Mouse (Mus musculus) lung, adult 2 months (tissue): ENCODE measurements around the gene Heatr9. TPM values are rescaled to one million over a fixed set of nuclear protein-coding genes. Genes with fewer than 3 reads are reported as not detected.

Experiments used
- DNase-seq: peaks from one replicate; pipeline ENCODE4 v3.0.0; 2022
- H3K4me1 ChIP-seq: fragments of 200-500 bp; 2 replicates; pipeline ENCODE4 v1.6.1; 2011; ENCODE audit warnings: low read length; ENCODE audit not compliant: control insufficient read depth, insufficient read depth
- H3K4me3 ChIP-seq: fragments of 200-500 bp; replicated peaks from 2 replicates; pipeline ENCODE3; 2011; ENCODE audit warnings: low read depth, mild to moderate bottlenecking, control low read depth, low read length; ENCODE audit errors: extremely low read depth
- CTCF ChIP-seq: fragments of 200-500 bp; IDR thresholded peaks from 2 replicates; pipeline ENCODE4 v1.5.1; 2011; ENCODE audit warnings: mild to moderate bottlenecking, low read length, control low read depth; ENCODE audit not compliant: insufficient read depth
- POLR2A ChIP-seq: fragments of 200-500 bp; IDR thresholded peaks from 2 replicates; pipeline ENCODE4 v1.6.1; 2011; ENCODE audit warnings: low read depth, mild to moderate bottlenecking, control low read depth, low read length, borderline replicate concordance; ENCODE audit errors: extremely low read depth
- WGBS: fragments of 180-500 bp; shearing (Covaris S2); methylation state at CpG from one replicate; pipeline ENCODE4 v1.1.7; 2018; 5-methylcytosine and 5-hydroxymethylcytosine counted together
- polyA plus RNA-seq: library from polyadenylated mRNA; depleted of rRNA; stranded (reverse); fragments of >200 nt; gene quantifications from 2 replicates; pipeline ENCODE4 v1.2.3, GENCODE M21; 2012; rRNA removed

Heatr9 gene
- polyA plus RNA-seq, 1 experiment, result 0.06 TPM

DNA sequence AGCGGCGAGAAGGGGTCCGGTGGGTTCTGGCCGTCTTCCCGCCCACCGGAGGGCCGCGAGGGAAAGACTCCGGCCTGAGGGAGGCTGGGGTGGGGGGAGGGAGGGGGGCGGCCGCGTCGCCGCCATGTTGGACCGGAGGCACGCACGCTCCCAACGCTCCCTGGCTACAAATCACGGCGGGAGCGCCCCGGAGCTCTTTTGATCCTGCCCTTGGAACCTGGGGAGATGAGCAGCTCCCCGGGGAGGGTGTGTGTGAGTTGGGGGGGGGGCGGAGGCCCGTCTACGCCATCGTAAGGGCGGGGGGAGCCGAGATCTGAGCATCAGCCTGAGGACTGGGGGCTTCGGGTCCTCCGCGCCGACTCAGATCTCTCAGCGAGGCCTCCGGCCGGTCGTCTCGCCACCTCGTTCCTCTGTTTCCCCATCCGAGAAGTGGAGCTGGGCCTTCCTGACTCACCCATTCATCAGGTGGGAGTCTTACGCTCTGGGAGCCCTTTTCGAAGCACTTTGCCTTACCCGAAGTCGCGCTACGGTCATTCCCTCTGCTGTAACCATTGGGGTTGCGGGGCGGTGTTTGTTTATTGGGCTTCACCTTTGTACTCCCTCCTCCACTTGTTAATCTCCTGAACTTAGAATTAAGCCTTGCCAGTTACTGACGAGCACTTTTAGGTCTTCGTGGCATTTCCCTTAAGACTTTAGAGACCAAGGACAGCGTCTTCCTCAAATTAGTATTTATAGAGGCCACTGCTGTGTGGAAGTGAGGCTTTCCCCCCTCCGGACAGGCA, 48.5 kb downstream of the Heatr9 start:
- DNase-seq, result peak; percentile 31
- peak overlapping the region; percentile 78 for H3K4me3 ChIP-seq
- TF ChIP-seq CTCF (no peak), POLR2A (no peak)
- peaks cover 4% of the 10 kb centered on the region for H3K4me1 ChIP-seq
- under 1% methylated on average over 50 of the region's 52 CpGs for WGBS

DNA sequence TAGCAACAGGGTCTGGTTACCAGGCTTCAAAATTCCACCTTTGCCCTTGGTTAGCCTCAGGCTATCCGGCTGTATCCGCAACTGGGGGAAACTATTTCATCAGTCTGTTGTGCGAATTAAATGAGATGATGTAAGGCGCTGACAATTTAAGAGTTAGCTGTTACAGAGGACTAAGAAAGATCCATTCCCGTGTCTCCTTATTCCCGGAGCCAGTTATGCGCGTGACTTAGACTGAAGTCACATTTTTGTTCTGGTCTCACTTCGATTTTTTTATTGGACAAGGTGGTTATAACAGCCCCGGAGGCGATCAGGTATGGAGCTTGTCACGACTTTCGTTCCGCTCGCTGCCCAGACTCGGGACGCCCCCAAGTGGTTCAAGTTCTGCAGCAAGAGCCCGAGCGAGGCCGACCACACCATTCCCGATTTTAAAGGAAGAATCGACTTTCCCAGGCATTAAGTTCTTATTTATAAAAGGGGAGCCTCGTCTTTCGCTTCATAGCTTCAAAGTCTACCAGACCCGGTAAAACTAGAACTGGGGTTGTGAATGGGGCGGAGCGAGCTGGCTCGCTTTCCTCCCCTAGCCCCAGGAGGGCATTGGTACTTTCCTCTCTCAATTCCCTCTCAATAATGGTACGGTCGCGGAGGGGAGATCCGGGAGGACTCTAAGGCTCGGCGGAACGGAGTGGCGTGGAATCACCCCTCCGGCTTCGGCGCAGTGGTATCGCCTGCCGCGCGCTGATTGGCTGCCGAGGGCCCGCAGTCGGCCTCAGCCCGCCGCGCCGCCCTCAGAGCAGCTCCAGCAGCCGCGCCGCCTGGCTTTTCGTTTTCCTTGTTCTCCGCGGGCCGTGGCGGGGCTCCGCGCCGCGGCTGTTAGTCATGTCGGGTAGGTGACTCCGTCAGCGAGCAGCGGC, 49.4 kb downstream of the Heatr9 start, which contains the start of gene Taf15:
Gene Taf15, plus strand, starts transcription at position 763 of the 911 bp plus-strand sequence.
- peak; percentile 96 for DNase-seq
- Histone ChIP-seq H3K4me3 (peak within 1 kb of the TSS; percentile 78), H3K4me1 (peaks cover 4% of the 10 kb centered on the region)
- TF ChIP-seq CTCF (peak; percentile 63), POLR2A (peak; percentile 76; the same call in 1 of the 2 replicates)
- WGBS, result 1% methylated on average over 66 of the region's 66 CpGs

DNA sequence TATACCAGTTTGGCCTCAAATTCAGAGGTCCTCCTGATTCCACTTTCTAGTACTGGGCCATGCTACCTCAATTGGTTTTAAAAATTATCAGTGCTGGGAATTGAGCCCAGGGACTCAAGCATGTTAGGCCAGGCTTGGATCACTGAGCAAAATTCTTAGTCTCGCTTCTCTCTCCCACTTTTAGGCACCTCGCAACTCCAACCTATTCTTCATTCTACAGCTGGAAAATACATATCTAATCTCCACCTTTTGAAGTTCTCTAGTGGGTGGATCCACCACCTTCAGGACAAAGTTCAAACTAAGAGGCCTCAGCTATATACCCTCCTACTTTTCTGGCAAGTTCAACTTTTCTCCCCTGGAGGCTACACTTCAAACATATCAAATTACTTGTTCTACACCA, 50.2 kb downstream of the Heatr9 start:
- DNase-seq, result no peak
- Histone ChIP-seq H3K4me3 (no peak overlapping the region), H3K4me1 (peaks cover 6% of the 10 kb centered on the region)
- WGBS, result 89% methylated on average over 2 of the region's 2 CpGs
- no peak for TF ChIP-seq CTCF

DNA sequence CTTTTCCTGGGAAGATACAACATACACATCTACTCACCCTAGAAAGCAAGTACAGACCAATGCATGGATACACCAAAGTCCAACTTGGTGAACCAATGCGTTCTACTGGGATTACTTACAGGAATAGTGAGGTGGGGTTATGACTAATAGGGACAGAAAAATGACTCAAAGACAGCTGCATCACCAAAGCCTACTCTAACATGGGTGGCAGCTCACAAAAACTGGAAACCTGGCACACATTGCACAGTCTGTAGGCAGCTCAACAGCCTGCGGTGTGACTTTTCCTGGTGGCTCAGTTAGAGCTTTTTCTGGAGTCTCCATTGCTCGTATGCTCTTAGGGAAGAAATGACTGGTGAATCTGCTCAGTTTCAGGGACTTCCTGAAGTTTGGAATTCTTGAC, 53.2 kb downstream of the Heatr9 start:
- H3K4me3 ChIP-seq, result no peak overlapping the region
- DNase-seq, result no peak
- WGBS, result 96% methylated on average over 3 of the region's 3 CpGs
- H3K4me1 ChIP-seq, result peaks cover 15% of the 10 kb centered on the region
- TF ChIP-seq CTCF (no peak), POLR2A (no peak)

DNA sequence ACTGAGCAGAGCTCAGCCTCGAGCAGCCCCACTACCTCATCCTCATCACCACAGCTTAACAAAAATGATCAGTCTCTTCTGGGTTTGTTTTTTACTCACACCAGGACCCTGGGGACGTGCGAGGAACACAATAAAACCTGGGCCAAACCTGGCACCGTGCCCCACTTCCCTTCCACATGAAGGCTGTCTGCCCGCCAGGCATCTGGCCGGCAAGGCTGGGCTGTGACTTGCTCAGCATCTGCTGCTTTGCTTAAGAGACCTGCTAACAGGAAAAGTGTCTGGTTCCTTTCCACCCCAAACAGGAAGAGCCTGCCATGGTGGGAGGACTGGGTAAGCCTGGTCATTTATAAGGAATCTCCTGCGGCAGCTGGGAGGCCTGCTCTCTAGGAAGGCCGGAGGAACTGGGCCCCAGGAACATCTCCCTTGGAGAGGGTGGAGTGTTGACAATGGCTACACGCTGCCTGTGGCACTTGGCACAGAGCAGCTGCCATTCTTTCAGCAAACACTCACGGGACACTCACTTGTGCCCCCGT, 54.8 kb downstream of the Heatr9 start:
- WGBS, result 16% methylated on average over 11 of the region's 11 CpGs
- peak; percentile 51 for DNase-seq
- H3K4me1 ChIP-seq, result peaks cover 17% of the 10 kb centered on the region

DNA sequence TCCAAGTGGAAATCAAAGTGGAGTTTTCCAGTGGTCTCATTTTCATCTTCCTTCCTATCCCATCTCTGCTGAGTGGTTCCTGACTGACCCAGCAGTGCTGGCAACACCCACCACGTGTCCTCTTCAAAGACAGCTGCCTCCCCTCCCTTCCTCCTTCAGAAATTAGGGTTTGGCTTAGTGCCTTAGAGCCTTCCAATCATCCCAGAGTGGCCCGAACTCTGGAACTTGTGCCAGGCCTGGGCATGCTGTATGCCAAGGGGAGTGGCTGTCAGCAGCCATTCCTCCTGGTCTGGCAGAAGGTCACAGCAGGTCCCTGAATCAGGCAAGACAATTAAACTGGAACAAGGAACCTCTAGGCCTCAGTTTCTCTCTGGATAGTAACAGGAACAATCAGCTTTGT, 56.0 kb downstream of the Heatr9 start:
- peaks cover 17% of the 10 kb centered on the region for H3K4me1 ChIP-seq
- 6% methylated on average over 2 of the region's 2 CpGs for WGBS
- H3K4me3 ChIP-seq, result no peak overlapping the region
- peak; percentile 55 for DNase-seq
- TF ChIP-seq POLR2A (no peak), CTCF (no peak)

More for the DNA sequence above, 54.8 kb downstream of the Heatr9 start:
- no peak overlapping the region for H3K4me3 ChIP-seq
- TF ChIP-seq POLR2A (no peak), CTCF (no peak)

DNA sequence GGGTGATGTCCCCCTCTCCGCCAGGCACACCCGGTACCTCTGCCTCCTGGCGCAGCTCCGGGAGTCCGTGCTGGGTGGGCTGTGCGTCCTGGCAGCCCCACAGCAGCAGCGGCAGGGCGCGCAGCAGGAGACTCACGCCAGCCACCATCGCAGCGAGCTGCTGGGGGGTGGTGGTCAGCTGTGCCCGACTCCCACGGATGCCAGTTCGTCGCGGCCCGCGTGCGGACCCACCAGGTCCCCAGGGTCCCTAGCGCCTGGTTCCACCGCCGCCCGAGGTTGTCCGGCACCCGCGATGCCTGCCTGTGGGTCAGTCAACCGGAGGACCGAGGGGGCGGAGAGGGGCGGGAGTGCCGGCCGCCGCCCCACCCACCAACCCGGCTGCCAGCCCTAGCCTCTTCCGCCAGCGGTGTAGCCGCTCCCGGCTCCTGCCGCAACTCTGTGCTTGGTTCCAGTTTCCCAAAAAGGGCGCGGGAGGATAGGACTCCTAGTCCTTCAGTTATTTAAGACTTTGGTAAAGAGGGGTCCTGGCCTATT, 59.2 kb downstream of the Heatr9 start, which contains the start of gene Mmp28:
Gene Mmp28, minus strand, starts transcription at position 361 of the 534 bp plus-strand sequence.
- Histone ChIP-seq H3K4me3 (peak within 1 kb of the TSS; percentile 72), H3K4me1 (peaks cover 17% of the 10 kb centered on the region)
- TF ChIP-seq CTCF, result no peak
- TF ChIP-seq POLR2A, result no peak
- DNase-seq, result peak; percentile 71
- 1% methylated on average over 41 of the region's 42 CpGs for WGBS

Other genes starting within 250 kb of the Heatr9 start
- 0.02 and 0.17 TPM in 2 replicates for gene Slfn14, start 235.4 kb downstream of the Heatr9 start, polyA plus RNA-seq
- 31.4 and 43.9 TPM in 2 replicates for gene Ap2b1, start 223.2 kb downstream of the Heatr9 start, polyA plus RNA-seq
- 6.5 and 6.7 TPM in 2 replicates for gene Pex12, start 219.6 kb downstream of the Heatr9 start, polyA plus RNA-seq
- 1.9 and 2.4 TPM in 2 replicates for gene Rasl10b, start 113.0 kb downstream of the Heatr9 start, polyA plus RNA-seq
- gene Gas2l2, start 92.7 kb downstream of the Heatr9 start, polyA plus RNA-seq, result 2.8 TPM in 2 replicates
- gene 1700020L24Rik, start 84.5 kb downstream of the Heatr9 start, polyA plus RNA-seq, result 0.54 TPM in 1 of 2 replicates, not detected in the other
- gene Mmp28, start 59.1 kb downstream of the Heatr9 start, polyA plus RNA-seq, result 20.1 and 33.3 TPM in 2 replicates
- 8.5 and 10.7 TPM in 2 replicates for gene Taf15, start 49.1 kb downstream of the Heatr9 start, polyA plus RNA-seq
- 70.3 and 198 TPM in 2 replicates for gene Ccl5, start 8.3 kb upstream of the Heatr9 start, polyA plus RNA-seq
- 3.6 and 8.0 TPM in 2 replicates for gene Ccl9, start 56.5 kb upstream of the Heatr9 start, polyA plus RNA-seq
- gene Ccl6, start 70.9 kb upstream of the Heatr9 start, polyA plus RNA-seq, result 64.7 and 98.8 TPM in 2 replicates
- gene Rpl9-ps1, start 123.4 kb upstream of the Heatr9 start, polyA plus RNA-seq, result not detected in 2 replicates
- gene Ccl3, start 127.2 kb upstream of the Heatr9 start, polyA plus RNA-seq, result 4.3 and 5.7 TPM in 2 replicates
- 2.6 and 3.2 TPM in 2 replicates for gene Ccl4, start 140.4 kb upstream of the Heatr9 start, polyA plus RNA-seq
- gene Wfdc17, start 181.8 kb upstream of the Heatr9 start, polyA plus RNA-seq, result 5.2 and 6.0 TPM in 2 replicates
- not detected in 2 replicates for gene Wfdc18, start 186.8 kb upstream of the Heatr9 start, polyA plus RNA-seq
- 16.9 and 29.8 TPM in 2 replicates for gene Wfdc21, start 224.8 kb upstream of the Heatr9 start, polyA plus RNA-seq
- gene Heatr6, start 231.5 kb upstream of the Heatr9 start, polyA plus RNA-seq, result 15.8 and 16.8 TPM in 2 replicates